ENCODE assay signal across 1 mouse cellular context in genomic region chr17:36828488-36828887, GRCm38 (mm10).
TF ChIP-seq lines count a peak whose summit lies in the region.

No protein-coding gene starts in this region.

TF ChIP-seq in MEL, 35 proteins besides CTCF, POLR2A, EP300 and RAD21:
- no peak for TF ChIP-seq MEF2A (IDR thresholded peaks at IDR 0.05; ENCODE audit: extremely low read depth, insufficient replicate concordance, low read depth, low read length, poor library complexity, severe bottlenecking)
- TF ChIP-seq TAL1 (IDR thresholded peaks at IDR 0.05; ENCODE audit: low read length), result peak; percentile 16; the same call in 1 of the 2 replicates
- no peak for TF ChIP-seq MAZ (IDR thresholded peaks at IDR 0.05; ENCODE audit: low read depth, low read length)
